Mouse (Mus musculus) layer of hippocampus, postnatal 10 days (tissue): ENCODE measurements around the gene Ubap1l. TPM values are rescaled to one million over a fixed set of nuclear protein-coding genes. Genes with fewer than 3 reads are reported as not detected.

ENCODE experiments used
- DNase-seq, 2 experiments: peaks; one replicate each; pipeline ENCODE4 v3.0.0; 2021; ENCODE audit warnings: low spot score in 2 of 2
- total RNA-seq, 2 experiments: library from RNA; stranded (reverse); gene quantifications; 2 replicates each; pipeline ENCODE4 v1.2.3; 2021

The Ubap1l gene
- total RNA-seq, 2 experiments from 2014 or later, result 4.6 to 5.3 TPM

DNA sequence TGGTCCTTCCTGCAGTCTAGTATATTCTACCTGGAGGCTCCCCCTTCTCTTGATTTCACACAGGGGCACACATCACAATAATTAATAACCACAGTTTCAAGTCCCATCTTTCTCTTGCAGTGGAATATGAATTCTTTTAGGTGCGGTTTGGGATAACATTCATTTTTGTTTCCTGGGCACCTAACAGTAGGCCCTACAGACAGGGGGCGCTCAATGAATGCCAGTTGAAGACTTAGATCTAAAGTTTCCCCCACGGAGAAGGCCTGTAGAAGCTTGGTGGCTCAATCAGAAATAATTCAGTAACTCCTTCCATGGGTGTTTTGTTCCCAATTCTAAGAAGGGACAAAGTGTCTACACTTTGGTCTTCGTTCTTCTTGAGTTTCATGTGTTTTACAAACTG is 11.6 kb downstream of the Ubap1l start:
- DNase-seq, result peak; percentile 35 to 51

DNA sequence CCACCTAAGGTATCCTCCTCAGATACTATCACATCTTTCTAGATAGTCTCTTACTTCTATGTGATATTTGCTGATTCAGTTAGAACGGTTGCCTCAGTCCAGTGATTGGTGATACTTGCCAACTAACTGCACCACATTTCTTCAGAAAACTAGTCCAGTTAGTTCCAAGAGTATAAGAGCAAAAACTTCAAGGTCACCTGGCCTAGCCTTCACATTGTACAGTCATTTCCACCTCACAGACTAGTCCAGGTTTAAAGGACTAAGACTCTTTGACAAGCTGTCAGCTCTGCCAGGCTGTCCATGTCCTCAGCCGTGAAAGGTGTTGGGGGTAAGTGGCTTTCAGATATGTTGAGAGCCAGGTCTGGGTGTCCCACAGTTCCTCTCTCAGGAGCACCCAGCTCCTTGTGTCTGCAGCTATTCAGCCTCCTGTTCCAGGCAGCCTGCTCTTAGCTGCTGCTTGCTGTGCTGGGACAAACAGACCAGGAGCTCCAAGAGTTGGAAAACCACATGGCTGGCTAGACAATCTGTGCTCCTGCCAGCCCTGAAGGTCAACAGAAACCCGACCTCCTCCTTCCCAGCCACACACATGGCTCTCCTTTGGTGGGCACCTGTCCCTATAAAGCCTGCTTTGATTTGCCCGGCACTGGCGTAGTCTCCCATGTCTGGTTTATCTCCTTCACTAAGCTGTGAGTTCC is 13.8 kb downstream of the Ubap1l start:
- DNase-seq, result no peak

DNA sequence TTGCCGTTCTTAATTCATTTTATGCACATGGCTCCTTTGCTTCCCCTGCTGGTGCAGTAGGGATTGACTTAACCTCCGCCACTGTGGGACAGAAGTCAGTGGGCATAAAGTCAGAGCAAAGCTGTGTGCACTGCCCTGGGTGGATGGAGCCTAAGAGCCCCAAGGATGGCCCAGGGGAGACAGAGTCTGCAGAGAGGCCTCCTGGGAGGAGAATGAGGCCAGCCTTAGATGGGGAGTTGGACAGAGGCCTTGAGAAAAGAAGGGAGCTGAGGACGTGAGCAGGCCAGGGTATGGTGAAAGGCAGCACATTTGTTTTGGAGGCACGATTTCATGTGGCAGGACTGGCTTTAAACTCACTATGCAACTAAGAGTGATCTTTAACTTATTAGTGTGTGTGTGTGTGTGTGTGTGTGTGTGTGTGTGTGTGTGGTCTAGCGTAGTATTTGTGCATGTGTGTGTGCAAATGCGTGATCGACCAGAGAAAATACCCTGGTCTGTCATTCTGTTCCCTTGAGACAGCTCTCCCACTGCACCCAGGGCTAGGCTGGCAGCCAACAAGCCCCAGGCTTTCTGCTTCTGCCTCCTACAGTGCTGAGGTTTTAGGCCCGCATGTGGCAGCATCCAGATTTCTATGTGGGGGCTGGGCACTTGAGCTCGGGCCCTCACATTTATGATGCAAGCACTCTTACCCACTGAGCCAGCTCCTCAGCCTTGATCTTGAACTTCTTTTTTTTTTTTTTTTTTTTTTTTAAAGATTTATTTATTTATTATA is 14.5 kb downstream of the Ubap1l start:
- peak; percentile 32 to 36 for DNase-seq

DNA sequence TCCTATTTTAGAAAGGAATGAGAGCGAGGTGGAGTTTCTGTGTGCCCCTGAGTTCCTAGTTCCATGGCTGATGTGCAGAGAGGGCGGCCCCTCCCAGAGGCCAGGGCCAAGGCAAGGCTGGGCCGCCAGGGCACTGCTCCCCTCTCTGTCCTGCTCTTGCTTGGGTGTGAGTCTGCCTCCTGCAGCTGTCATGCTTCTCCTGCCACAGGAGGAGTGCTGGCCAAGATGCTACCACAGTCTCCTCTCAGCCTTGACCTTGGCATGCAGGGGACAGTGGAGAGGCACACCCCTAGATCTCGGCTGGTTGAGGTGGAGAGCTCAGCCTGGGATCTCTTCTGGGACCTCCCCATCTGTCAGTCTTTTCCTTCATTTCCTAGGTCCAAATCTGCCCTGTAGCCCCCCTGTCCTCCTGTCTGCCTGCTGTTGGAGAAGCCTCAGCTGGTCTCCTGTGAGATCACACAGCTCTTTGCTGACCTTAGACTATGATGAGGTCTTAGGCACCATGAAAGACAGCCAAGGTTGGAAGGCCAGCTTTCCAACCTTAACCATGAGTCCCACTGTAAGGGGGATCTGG is 20.3 kb downstream of the Ubap1l start:
- DNase-seq, result no peak

DNA sequence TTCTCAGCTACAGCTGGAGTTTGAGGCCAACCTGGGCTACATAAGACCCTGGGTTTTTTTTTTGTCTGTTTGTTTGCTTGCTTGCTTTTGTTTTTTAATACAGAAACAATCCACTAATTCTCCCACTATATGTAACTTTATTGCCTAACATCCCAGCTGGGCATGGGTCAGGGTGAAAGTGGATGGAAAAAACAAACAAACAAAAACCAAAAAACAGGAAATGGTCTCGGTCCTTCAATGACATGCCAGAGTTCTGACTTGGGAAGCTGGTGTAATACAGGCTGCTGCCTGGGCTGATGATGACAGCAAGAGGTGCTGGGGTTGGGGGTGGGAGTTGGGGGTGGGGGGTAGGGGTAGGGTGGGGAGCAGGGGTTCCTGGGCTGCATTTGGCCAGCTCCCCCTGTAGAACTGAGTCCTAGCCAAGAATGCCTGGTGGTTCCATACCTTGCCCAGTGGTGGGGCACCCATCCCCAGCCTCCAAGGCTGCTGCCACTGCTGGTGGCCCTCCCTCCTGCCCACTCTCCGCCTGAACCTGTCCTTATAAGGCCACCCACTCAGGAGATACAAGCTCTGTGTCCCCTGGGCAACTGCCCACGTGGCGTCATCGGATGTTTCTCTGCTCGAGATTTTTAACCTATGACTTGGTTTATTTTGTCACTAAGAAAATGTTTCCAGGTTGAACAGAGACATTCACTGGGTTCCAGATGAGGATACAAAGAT is 21.4 kb downstream of the Ubap1l start:
- no peak for DNase-seq

DNA sequence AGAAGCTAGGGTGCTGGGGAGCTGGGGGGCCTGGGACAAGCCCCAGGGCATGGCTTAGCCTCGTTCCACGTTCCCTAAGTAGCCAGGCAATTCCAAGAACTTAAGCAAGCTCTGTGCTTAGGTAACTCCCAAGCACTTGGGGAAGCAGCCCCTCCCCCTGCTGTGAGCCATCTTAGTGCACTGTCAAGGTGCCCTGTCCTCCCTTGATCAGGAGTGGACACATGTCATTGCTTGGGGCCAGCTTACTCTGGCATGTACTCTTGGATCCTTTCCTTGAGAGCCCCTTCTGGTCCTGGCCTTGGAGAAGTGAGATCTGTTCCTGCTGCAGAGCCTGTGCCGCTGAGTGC is 21.9 kb downstream of the Ubap1l start:
- DNase-seq, result no peak

DNA sequence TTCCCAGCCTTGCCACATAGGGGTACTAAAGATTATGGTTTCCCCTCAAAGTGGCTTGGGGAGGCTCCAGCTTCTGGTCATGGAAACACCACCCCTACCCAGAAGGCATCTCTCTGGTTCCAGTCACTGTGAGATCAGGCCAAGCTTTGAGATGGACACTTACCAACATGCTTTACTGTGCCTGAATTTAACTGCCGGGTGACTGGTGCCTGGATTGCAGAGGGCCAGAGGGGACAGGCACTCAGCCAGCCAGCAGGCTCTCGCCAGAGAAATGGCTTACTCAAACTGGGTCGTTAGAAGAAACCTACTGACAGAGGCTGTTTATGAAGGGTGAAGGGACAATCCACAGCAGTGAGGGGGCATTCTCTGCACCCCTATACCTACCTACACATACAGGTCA is 23.4 kb downstream of the Ubap1l start:
- DNase-seq, result no peak

DNA sequence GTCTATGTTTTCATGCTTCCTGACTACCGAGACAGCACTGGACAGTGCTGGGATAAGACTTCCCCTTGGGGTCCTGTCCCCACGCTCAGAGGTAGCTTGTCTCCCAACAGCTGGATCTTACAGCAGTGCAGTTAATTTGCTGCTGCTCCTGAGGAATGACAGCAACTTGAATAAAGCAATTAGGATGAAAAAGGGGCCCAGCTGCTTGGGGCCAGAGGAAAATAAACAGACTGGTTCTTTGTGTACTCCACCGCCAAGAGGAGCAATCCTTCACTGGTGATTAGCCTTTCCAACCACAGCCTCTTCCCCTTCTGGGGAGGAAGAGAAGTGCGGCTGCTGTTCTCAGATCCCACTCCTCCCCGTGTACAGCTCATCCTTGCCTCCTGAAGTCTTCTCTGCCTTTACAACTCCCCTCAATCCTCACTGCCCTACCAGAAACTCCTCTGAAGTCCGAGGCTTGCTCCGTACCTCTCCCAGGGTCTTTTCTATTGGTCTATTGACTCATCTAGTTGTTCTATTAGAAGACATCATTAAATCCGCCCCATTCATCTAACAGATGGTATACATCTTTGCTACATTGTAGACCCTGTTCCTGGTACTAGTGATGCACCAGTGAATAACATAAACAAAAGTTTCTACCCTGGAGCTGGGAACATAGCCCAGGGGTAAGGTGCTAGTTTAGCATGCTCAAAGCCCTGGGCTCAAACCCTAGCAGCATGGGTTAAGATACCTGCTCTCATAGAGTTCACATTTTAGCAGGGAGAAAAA is 25.7 kb downstream of the Ubap1l start:
- DNase-seq, result no peak

DNA sequence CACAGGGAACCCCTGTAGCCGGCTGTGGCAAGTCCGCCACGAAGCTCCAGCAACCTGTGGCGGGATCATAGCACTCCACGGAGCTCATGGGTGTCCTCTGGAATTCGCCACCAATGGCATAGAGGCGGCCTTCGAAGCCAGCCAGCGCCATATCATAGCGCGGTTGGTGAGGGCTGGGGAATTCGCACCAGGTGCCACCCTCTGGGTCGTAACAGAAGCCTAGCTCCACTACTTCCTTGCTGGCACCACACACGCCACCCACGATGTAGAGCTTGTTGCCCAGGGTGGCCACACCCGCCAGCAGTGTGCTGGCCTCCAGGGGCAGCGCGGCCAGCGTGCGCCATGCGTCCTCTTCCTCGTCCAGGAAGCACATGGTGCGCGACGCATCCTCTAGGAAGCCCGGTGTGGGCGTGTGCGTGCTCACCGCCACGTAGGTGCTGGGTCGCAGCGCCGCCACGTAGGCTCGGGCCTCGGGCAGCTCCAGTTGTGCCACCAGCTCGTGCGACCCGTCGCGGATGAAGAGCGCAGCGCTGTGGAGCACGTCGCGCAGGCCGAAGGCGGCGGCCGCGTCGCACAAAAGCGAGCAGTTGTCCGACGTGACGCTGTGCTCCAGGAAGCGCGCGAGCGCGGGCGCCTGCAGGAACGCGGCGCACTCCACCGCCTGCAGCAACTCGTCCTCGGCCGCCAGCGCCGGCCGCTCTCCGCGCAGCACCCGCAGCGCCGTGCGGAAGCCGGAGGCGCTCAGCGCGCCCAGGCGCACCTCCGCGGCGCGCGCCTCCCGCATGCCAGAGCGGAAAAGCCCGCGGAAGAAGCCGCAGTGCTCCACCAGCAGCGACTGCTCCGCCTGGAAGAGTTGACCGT is 30.1 kb downstream of the Ubap1l start:
- no peak for DNase-seq

DNA sequence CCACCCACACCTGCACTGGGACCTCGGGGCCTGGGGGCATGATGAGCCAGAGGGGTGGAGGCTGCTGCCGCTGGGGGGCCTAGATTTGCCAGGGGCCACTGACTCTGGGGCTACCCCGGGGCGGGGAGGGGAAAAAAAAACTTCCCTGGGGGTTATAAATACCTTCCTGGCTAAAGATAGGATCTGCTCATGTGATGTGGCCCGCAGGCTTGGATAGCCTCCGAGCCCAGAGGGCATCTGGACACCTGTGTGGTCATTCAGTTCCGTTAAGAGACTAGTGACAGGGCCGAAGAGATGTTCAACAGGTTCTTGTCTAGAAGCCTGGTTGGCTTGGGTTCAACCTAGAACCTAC is 30.7 kb downstream of the Ubap1l start, which contains the start of gene Kbtbd13:
Gene Kbtbd13 (minus strand): TSS at position 40 of the 352 bp plus-strand sequence.
- no peak for DNase-seq

DNA sequence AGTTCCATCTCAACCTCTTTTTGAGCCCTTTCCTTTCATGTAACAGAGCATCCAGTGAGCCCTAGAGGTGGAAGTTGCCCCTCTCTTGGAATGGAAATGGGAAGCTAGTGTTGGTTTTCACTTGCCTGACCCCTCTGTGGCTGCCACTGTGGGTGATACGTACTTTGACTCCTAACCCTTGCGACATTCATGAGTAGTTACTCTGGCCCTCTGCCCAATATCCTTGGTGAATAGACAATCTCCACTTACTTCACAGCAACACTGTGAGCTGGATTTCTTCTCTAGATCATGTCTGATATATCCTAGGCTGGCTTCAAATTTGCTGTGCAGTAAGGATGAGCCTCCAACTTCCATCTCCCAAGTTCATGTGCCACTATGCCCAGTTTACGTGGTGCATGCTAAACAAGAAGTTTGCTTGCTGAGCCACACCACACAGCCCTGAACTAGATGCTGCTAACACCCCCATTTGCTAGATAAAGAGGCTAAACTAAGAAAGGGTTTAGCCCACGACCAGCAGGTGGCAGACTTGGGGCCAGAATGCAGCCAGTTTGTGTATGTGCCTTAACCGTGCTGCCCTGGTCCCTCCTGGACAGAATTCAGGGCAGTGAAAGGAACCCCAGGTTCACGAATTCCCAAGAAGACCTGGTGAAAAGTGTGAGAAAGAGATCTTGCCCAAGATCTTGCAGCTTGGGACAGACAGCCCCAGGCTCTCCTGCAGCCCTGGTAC is 32.0 kb downstream of the Ubap1l start:
- peak; percentile 63 to 72 for DNase-seq

DNA sequence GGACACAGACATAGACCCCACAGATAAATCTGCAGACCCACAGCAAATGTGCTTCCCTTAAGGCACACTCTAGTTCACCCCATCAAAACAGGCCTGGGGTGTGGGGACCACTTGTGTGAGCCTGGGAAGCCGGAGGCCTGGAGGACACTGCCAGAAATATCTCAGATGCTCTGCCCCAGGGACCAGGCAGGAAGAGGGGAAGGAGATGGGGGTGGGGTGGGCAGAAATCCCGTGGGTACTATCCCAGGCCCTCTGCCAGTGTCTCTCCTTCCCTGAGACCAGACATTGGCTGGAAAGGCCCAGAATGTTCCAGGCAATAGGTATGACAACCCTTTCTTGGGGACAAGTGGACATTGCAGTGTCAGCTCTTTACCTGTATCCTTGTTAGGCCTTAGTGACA is 32.8 kb downstream of the Ubap1l start:
- no peak for DNase-seq

DNA sequence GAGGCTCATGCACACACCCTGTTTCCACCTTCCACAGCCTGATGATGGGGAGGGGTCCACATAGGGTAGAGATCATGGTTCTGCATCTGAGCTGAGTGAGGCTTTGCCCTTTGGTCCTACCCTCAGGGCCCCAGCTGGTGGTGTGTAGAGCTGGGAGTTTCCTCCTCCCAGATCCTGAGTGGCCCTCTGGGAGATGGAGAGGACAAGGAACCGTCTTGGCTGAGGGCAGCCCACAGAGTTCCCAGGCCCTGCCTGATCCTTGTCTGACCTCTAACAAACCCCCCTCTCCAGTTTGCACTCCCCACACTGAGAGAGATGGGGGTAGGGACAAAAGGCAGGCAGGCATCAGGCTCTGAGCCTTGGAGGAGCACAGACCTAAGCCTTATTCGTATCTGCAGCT is 33.5 kb downstream of the Ubap1l start:
- no peak for DNase-seq

DNA sequence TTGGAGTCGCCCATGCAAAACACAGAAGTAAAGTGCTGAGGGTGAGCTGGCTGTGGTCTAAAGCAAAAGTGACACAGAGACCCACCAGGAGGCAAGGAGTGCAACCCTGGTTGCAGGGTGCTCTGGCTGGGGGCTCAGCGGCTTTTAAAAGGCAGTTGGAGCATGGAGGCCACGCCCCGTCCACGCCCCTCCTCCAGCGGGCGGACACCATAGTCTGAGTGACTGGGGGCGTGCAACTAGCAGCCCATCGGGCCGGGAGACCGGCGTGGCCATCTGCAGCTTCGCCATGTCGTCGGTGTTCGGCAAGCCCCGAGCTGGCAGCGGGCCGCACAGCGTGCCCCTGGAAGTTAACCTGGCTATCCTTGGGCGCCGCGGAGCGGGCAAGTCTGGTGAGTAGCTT is 37.4 kb downstream of the Ubap1l start, which contains the start of gene Rasl12:
Gene Rasl12 (plus strand): TSS at position 228 of the 400 bp plus-strand sequence.
- peak; percentile 57 to 72 for DNase-seq

DNA sequence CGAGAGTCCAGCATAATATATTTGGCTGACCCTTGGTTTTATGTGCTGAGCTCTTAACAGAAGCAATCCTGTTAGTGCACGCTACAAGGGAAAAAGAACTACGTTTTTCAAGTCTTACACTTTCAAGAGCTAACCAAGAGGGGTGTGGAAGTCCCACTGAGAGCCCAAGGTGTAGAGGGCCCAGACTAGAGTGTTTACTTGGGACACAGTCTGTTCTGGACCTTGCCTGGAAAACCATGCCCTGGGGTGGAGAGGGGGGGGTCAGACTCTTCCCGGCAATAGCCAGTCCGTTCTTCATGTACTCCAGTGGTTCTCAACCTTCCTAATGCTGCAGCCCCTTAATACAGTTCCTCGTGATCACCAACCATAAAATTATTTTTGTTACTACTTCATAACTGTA is 39.1 kb downstream of the Ubap1l start:
- DNase-seq, result no peak

DNA sequence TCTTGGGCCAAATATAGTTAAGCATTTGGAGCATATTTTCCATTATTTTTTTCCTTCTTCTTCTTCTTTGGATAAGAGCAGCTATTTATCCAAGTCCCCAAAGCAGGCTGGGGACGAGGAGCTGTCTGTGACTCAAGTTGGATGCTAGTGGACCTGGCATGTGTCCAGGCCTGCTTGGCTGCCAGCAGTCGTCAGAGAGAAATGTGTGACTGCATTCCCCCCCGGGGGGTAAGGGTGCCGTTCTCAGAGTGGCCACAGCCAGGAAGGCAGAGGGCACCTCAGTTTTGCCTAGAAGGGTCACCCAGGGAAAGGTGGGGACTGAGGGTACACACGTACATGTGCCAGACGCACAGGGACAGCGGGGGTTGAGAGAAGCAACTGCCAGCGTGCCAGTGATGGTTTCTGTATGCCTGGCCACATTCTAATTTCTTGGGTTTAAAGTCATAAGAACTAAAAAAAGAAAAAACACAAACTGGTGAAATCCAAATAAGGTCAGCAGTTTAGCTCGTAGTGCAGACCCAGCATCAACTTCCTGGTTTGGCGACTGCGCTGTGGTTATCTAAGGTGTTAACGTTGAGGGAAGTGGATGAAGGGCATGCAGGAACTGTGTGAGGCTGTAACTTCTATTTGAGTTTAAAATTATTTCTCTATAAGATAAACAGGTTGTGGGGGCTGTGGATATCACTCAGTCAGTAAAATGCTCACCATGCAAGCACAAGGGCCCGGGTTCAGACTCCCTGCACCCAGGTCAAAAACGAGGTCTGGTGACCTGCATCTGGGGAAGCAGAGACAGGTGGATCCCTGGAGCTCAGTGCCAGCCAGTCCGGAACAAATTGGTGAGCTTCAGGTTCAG is 43.7 kb downstream of the Ubap1l start:
- peak; percentile 74 to 77 for DNase-seq

DNA sequence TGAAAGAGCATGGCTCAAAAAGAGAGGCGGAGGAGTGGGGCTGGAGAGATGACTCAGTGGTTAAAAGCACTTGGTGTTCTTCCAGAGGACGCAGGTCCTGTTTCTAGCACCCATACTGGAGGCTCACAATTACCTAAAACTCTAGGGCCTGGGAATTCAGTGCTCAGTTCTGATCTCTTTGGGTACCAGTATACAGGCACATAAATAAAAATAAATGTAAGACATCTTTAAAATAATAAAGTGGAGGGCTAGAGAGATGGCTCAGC is 44.3 kb downstream of the Ubap1l start:
- no peak for DNase-seq

DNA sequence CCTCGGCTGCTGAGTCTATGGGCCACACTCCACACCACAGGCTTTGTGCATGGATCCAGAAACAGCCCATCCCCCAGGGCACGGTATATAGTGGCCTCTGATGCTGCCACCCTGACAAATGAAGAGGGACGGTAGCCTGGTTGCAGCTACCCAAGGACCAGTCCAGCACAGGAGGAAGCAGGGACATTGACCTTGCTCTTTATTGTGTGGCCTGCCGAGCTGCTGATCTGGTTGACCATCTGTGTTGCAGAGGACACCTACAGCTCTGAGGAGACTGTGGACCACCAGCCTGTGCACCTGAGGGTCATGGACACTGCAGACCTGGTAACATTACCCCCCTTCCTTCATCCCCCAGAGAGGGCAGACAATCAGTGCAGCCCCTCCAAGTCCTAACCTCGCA is 46.5 kb downstream of the Ubap1l start:
- no peak for DNase-seq

DNA sequence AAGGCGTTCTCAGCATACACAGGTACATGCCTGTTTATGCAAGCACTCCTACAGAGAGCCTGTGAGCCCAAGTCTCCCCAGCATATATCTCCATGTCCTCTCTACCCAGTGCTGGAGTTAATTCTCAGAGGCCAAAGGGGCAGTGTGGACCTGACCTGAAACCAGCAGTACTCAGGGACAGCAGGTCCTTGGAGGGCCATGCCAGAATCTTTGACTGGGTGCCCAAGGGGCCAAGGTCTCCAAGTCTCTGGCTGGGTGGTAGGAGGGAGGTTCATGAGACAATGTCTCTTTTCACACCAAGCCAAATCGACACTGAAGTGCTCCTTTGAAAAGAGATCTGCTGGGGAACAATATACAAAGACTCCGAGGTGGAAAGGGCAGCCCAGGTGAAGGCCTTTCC is 47.0 kb downstream of the Ubap1l start:
- DNase-seq, result no peak
